In genomic region chr6:5234563-5234962, GRCm38 (mm10) we compare ENCODE assay signal across 21 mouse cellular contexts. TPM values are rescaled to one million over a fixed set of nuclear protein-coding genes. Genes with fewer than 3 reads are reported as not detected.
DNase-seq lines count a peak whose midpoint lies in the region; ATAC-seq and TF ChIP-seq lines count a peak whose summit lies in the region.
"Had no signal": no experiment of that assay in that cellular context is flagged by ENCODE, and none has a peak within 500 bp of the region (broad histone marks: within the 10 kb centered on the region; RNA-seq: fewer than 3 reads in every experiment).

No protein-coding gene starts in this region.

- no peaks in the 10 kb centered on the region; the same call in 1 of the 2 replicates for H3K4me1 ChIP-seq in lung, postnatal 0 days (ENCODE audit: insufficient read depth, low read depth, low read length)
- H3K4me1 ChIP-seq: embryonic facial prominence, embryonic 10.5 days; embryonic facial prominence, embryonic 12.5 days; forebrain, embryonic 13.5 days; forebrain, embryonic 15.5 days had no signal

- H3K4me3 ChIP-seq in lung, postnatal 0 days (ENCODE audit: low read depth, low read length), result no peak overlapping the region
- H3K4me3 ChIP-seq: embryonic facial prominence, embryonic 10.5 days; embryonic facial prominence, embryonic 12.5 days; forebrain, embryonic 13.5 days; forebrain, embryonic 15.5 days had no signal

- peak overlapping the region; percentile 26; the same call in 1 of the 2 replicates for H3K27ac ChIP-seq in lung, postnatal 0 days (ENCODE audit: low read length)
- H3K27ac ChIP-seq: embryonic facial prominence, embryonic 10.5 days; embryonic facial prominence, embryonic 12.5 days; forebrain, embryonic 13.5 days; forebrain, embryonic 15.5 days had no signal

- 0 out of 2 replicates have a peak, but pooled peaks cover 4% of the 10 kb centered on the region for H3K36me3 ChIP-seq in lung, postnatal 0 days (ENCODE audit: insufficient read depth, low read length)
- H3K36me3 ChIP-seq: embryonic facial prominence, embryonic 10.5 days; embryonic facial prominence, embryonic 12.5 days; forebrain, embryonic 15.5 days had no signal

- TF ChIP-seq EP300 in lung, postnatal 0 days (IDR thresholded peaks at IDR 0.05), result no peak

- 52% methylated on average over 3 of the region's 3 CpGs for WGBS in lung, postnatal 0 days

- no peaks in the 10 kb centered on the region for H3K27me3 ChIP-seq in lung, postnatal 0 days (replicated peaks; ENCODE audit: insufficient read depth, low read length)
- H3K27me3 ChIP-seq: embryonic facial prominence, embryonic 12.5 days; forebrain, embryonic 13.5 days; forebrain, embryonic 15.5 days had no signal

- ATAC-seq in lung, postnatal 0 days, result no peak
- ATAC-seq in megakaryocyte, adult 5-6 weeks (ENCODE audit: poor library complexity, severe bottlenecking), result peak; percentile 45
- ATAC-seq: forebrain, embryonic 13.5 days; forebrain, embryonic 15.5 days; forebrain, postnatal 0 days had no signal

- DNase-seq in lung, postnatal 0 days (ENCODE audit: low spot score), result no peak
- no peak for DNase-seq in lung, postnatal 10 days
- no peak for DNase-seq in adrenal gland, adult 8-10 months
- DNase-seq in kidney, postnatal 4 days, result no peak
- DNase-seq: adrenal gland, postnatal 14 days; adrenal gland, postnatal 36 days; cerebellum, adult 11-12 months; cerebellum, adult 2 months; cerebellum, adult 9-10 months; cerebellum, postnatal 10 days; cerebellum, postnatal 25 days; forebrain, postnatal 0 days had no signal

- no peak overlapping the region for H3K4me2 ChIP-seq in lung, postnatal 0 days (replicated peaks; ENCODE audit: low read depth, low read length)
- H3K4me2 ChIP-seq: embryonic facial prominence, embryonic 12.5 days; forebrain, embryonic 13.5 days; forebrain, embryonic 15.5 days had no signal

- no peaks in the 10 kb centered on the region for H3K9me3 ChIP-seq in lung, postnatal 0 days (ENCODE audit: low read length)
- H3K9me3 ChIP-seq: embryonic facial prominence, embryonic 10.5 days; embryonic facial prominence, embryonic 12.5 days; forebrain, embryonic 13.5 days; forebrain, embryonic 15.5 days had no signal

- no peak overlapping the region for H3K9ac ChIP-seq in lung, postnatal 0 days (replicated peaks; ENCODE audit: low read depth)
- H3K9ac ChIP-seq: embryonic facial prominence, embryonic 12.5 days; forebrain, embryonic 13.5 days; forebrain, embryonic 15.5 days; forebrain, postnatal 0 days had no signal

- no peak for TF ChIP-seq CTCF in lung, postnatal 0 days (IDR thresholded peaks at IDR 0.05)

RNA-seq across cellular contexts. Expression of gene Pon3, which starts 21.5 kb away (rescaled TPM):
- 143 and 168 TPM in 2 replicates for polyA plus RNA-seq in lung, postnatal 0 days (2015; fragmentation: Nextera tagmentation; extraction: Ambion mirVana)
- total RNA-seq in megakaryocyte, adult 5-6 weeks (2015), result 6.4 and 12.0 TPM in 2 replicates
- 3.9 and 8.7 TPM in 2 replicates for total RNA-seq in megakaryocyte, adult 5-6 weeks (2017)
- 100 to 1,000 TPM in 1 of 4 experiments, 10 to 100 TPM in 3; 34.9 to 145 (median 79.1) TPM for total RNA-seq in adrenal gland, adult 8-10 months (2022)

RNA-seq across cellular contexts. Expression of gene Pon1, which starts 40.8 kb away (rescaled TPM):
- polyA plus RNA-seq in lung, postnatal 0 days (2015; fragmentation: Nextera tagmentation; extraction: Ambion mirVana), result 25.0 and 40.6 TPM in 2 replicates
- not detected in 2 replicates for total RNA-seq in megakaryocyte, adult 5-6 weeks (2015)
- total RNA-seq in megakaryocyte, adult 5-6 weeks (2017), result not detected in 2 replicates
- 1 to 10 TPM; 1.3 to 4.7 (median 2.8) TPM for total RNA-seq in adrenal gland, adult 8-10 months (2022)
- total RNA-seq: ES-E14, MEL had no signal
- polyA plus RNA-seq: C2C12; cerebellum, adult 2 months; cortical plate, adult 2 months; embryonic facial prominence, embryonic 10.5 days; forebrain, embryonic 13.5 days had no signal
